In genomic region chr10:43490034-43490433, GRCm38 (mm10) we compare ENCODE assay signal across 17 mouse cellular contexts. TPM values are rescaled to one million over a fixed set of nuclear protein-coding genes. Genes with fewer than 3 reads are reported as not detected.
DNase-seq lines count a peak whose midpoint lies in the region; ATAC-seq and TF ChIP-seq lines count a peak whose summit lies in the region.
"Had no signal": no experiment of that assay in that cellular context is flagged by ENCODE, and none has a peak within 500 bp of the region (broad histone marks: within the 10 kb centered on the region; RNA-seq: fewer than 3 reads in every experiment).

No protein-coding gene starts in this region.

- no peaks in the 10 kb centered on the region for H3K4me1 ChIP-seq in forebrain, embryonic 15.5 days
- H3K4me1 ChIP-seq in forebrain, postnatal 0 days (ENCODE audit: insufficient read depth): no peaks in the 10 kb centered on the region
- H3K4me1 ChIP-seq: midbrain, embryonic 15.5 days had no signal

- intact Hi-C loops in left cerebral cortex, postnatal 14 days (cut with DNase I): no loop called here

- WGBS in forebrain, embryonic 15.5 days: 70% methylated on average over 8 of the region's 8 CpGs
- 79% methylated on average over 8 of the region's 8 CpGs for WGBS in forebrain, postnatal 0 days

- peak overlapping the region; percentile 15; the same call in 1 of the 2 replicates for H3K27ac ChIP-seq in forebrain, embryonic 15.5 days (replicated peaks)
- no peak overlapping the region for H3K27ac ChIP-seq in forebrain, postnatal 0 days (ENCODE audit: low read depth, low read length)
- H3K27ac ChIP-seq: embryonic facial prominence, embryonic 12.5 days; hindbrain, embryonic 14.5 days; midbrain, embryonic 15.5 days; neural tube, embryonic 13.5 days had no signal

- H3K4me2 ChIP-seq in forebrain, embryonic 15.5 days (replicated peaks): no peak overlapping the region
- no peak overlapping the region for H3K4me2 ChIP-seq in forebrain, postnatal 0 days (ENCODE audit: low read depth)
- H3K4me2 ChIP-seq: embryonic facial prominence, embryonic 12.5 days; hindbrain, embryonic 14.5 days; midbrain, embryonic 15.5 days; neural tube, embryonic 13.5 days had no signal

- no peak for TF ChIP-seq CTCF in forebrain, postnatal 0 days (IDR thresholded peaks at IDR 0.05; ENCODE audit: low read depth)

- H3K36me3 ChIP-seq in forebrain, embryonic 15.5 days: peaks cover 11% of the 10 kb centered on the region
- H3K36me3 ChIP-seq in forebrain, postnatal 0 days (ENCODE audit: insufficient read depth): peaks cover 3% of the 10 kb centered on the region
- H3K36me3 ChIP-seq: midbrain, embryonic 15.5 days had no signal

- DNase-seq in forebrain, postnatal 0 days: no peak
- DNase-seq in kidney, adult 18-20 months: peak; percentile 33
- DNase-seq in kidney, postnatal 4 days: no peak
- DNase-seq in lung, postnatal 14 days: peak; percentile 4
- DNase-seq in lung, postnatal 10 days: no peak
- no peak for DNase-seq in thymus, postnatal 25 days
- no peak for DNase-seq in left cerebral cortex, postnatal 14 days (ENCODE audit: low spot score in 2 of 2)
- DNase-seq: adrenal gland, postnatal 25 days; cerebellum, postnatal 25 days; gastrocnemius, postnatal 10 days; retina, postnatal 1 day had no signal

- no peak overlapping the region for H3K9ac ChIP-seq in forebrain, embryonic 15.5 days (replicated peaks)
- H3K9ac ChIP-seq in forebrain, postnatal 0 days: no peak overlapping the region
- H3K9ac ChIP-seq: embryonic facial prominence, embryonic 12.5 days; hindbrain, embryonic 14.5 days; midbrain, embryonic 15.5 days; neural tube, embryonic 13.5 days had no signal

- no peak overlapping the region for H3K4me3 ChIP-seq in forebrain, embryonic 15.5 days
- H3K4me3 ChIP-seq in forebrain, postnatal 0 days (ENCODE audit: low read depth, low read length): no peak overlapping the region
- H3K4me3 ChIP-seq: embryonic facial prominence, embryonic 12.5 days; midbrain, embryonic 15.5 days; neural tube, embryonic 13.5 days had no signal

- no peaks in the 10 kb centered on the region for H3K27me3 ChIP-seq in forebrain, embryonic 15.5 days
- no peaks in the 10 kb centered on the region for H3K27me3 ChIP-seq in forebrain, postnatal 0 days (ENCODE audit: insufficient read depth, low read length)
- H3K27me3 ChIP-seq: embryonic facial prominence, embryonic 12.5 days; midbrain, embryonic 15.5 days; neural tube, embryonic 13.5 days had no signal

- no peak for ATAC-seq in forebrain, embryonic 15.5 days (replicated peaks)
- no peak for ATAC-seq in forebrain, postnatal 0 days
- ATAC-seq: midbrain, embryonic 15.5 days had no signal

- no peaks in the 10 kb centered on the region for H3K9me3 ChIP-seq in forebrain, embryonic 15.5 days
- H3K9me3 ChIP-seq in forebrain, postnatal 0 days (ENCODE audit: low read length): no peaks in the 10 kb centered on the region
- H3K9me3 ChIP-seq: embryonic facial prominence, embryonic 12.5 days; G1E; midbrain, embryonic 15.5 days; neural tube, embryonic 13.5 days had no signal

RNA-seq across cellular contexts. Expression of gene Bend3, which starts 11.4 kb away (rescaled TPM):
- polyA plus RNA-seq in forebrain, embryonic 15.5 days (2015; fragmentation: Nextera tagmentation; extraction: Ambion mirVana): 4.2 and 5.1 TPM in 2 replicates
- 8.5 and 11.1 TPM in 2 replicates for total RNA-seq in forebrain, postnatal 0 days (2014; rRNA removed)
- polyA plus RNA-seq in forebrain, postnatal 0 days (2015; fragmentation: Nextera tagmentation; extraction: Ambion mirVana): 2.0 and 2.2 TPM in 2 replicates
- 1 to 10 TPM; 4.5 to 4.9 TPM for total RNA-seq in left cerebral cortex, postnatal 14 days (2021)

RNA-seq across cellular contexts. Expression of gene Gm9803, which starts 33.9 kb away (rescaled TPM):
- polyA plus RNA-seq in forebrain, embryonic 15.5 days (2015; fragmentation: Nextera tagmentation; extraction: Ambion mirVana): 14.6 and 20.4 TPM in 2 replicates
- 39.4 and 42.3 TPM in 2 replicates for total RNA-seq in forebrain, postnatal 0 days (2014; rRNA removed)
- 16.4 and 23.1 TPM in 2 replicates for polyA plus RNA-seq in forebrain, postnatal 0 days (2015; fragmentation: Nextera tagmentation; extraction: Ambion mirVana)
- total RNA-seq in left cerebral cortex, postnatal 14 days (2021): 1 to 10 TPM; 4.0 to 6.4 TPM

RNA-seq across cellular contexts. Expression of gene 1700021F05Rik, which starts 50.8 kb away (rescaled TPM):
- 68.7 and 70.2 TPM in 2 replicates for polyA plus RNA-seq in forebrain, embryonic 15.5 days (2015; fragmentation: Nextera tagmentation; extraction: Ambion mirVana)
- total RNA-seq in forebrain, postnatal 0 days (2014; rRNA removed): 33.7 and 35.2 TPM in 2 replicates
- polyA plus RNA-seq in forebrain, postnatal 0 days (2015; fragmentation: Nextera tagmentation; extraction: Ambion mirVana): 81.3 and 93.3 TPM in 2 replicates
- total RNA-seq in left cerebral cortex, postnatal 14 days (2021): 10 to 100 TPM; 44.3 to 45.1 TPM

Comparison
In these comparisons a context has a peak if more than half of its experiments do, and no peak if none do; other contexts are left out.
1. DNase-seq: peak in kidney, adult 18-20 months (single experiment) and lung, postnatal 14 days (single experiment); none in forebrain, postnatal 0 days (single experiment), kidney, postnatal 4 days (0 of 2), lung, postnatal 10 days (single experiment), thymus, postnatal 25 days (single experiment) and left cerebral cortex, postnatal 14 days (0 of 2).